Mouse (Mus musculus) retina, postnatal 7 days (tissue): ENCODE measurements at regions not wholly inside any gene's neighbourhood (a gene's known extent, or its start where the extent isn't known, plus 50 kb on each side); places are given as distances from the start of the nearest gene placed in this dataset.

ENCODE experiments used
- DNase-seq: peaks from one replicate; pipeline ENCODE4 v3.0.0-alpha.2; 2012; ENCODE audit warnings: low read depth, low spot score

DNA sequence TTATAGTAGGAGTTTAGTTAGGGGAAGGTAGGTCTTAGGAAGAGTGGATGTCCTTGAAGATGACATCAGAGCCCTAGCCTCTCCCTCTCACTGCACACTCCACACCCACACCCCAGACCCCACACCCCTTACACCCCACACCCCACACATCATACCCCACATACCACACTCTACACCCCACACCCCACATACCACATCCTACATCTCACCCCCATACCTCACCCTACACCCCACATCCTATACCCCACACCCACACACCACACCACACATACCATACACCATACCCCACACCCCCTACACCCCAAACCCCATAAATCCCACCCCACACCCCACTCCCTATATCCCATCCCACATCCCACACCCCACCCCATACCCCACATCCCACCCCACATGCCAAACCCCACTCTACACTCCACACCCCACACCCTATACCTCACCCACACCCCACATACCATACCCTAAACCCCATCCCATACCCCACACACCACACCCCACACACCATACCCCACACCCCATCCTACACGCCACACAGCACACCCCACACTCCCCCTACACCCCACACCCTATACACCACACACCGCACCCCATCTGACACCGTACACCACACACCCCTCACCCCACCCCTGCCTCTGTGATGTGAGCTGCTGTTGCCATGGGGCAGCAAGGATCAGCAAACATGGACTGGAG, 323.7 kb upstream of the G2e3 start:
- no peak for DNase-seq

GRCm38 (mm10) chr12:51018185-51018584, 329.7 kb upstream of the G2e3 start:
- DNase-seq = no peak

DNA sequence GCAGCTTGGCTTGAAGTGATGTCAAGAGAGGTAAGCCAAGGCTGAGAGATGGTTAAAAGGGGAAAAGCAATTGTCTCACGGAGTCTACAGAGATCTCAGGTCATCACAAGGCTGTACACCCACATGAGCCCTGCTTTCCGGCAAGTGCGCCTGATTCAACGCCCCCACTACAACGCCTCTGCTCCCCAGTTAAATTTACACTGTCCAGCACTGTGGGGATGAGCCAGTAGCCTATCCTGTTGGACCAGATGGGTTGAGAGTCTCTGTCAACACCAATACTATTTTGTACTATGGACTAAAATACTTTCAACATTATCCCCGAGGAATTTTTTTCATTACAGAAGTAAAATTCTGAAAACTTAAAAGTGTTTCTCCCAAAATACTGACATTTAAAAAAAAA, 331.8 kb upstream of the G2e3 start:
- DNase-seq = no peak

GRCm38 (mm10) chr12:51009644-51010043, 338.2 kb upstream of the G2e3 start:
- DNase-seq = no peak

DNA sequence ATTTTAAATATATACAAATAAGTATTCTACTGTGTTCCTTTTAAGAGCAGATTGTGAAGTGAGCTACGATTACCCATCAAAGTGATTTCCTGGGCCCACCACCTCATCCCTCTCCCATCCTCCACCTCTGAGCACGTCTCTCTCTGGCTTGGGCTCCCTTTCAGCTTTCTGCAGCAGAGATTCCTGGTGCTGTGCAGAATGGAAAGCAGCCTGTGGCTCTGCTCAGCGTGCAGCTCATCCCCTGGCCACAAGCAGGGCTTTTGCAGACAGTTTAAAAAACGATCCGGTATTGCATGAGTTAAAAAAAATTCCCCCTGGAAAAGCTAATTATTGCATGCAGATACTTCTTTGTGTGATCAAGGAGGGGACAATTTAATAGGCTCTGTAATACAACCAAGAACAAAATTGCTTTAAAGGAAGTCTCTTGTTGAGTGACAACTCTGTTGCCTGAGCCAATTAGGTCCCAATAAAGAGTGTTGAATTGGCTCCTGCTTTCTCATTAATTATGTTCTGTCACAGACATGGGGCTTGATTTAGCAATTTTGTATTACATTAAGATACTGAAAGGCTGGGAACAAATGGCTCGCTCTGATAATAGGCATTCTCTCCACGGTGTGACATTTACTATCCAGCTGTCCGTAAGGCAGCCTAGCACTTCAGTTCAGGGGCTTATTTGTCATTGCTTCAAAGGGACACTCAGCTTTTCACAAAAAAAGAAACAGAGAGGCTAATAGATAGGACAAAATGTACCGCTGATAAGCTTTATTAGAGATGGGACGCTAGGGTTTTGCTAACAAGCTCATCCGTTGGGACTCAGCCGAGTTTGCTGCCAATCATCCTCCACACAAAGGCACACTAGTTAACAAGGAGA, 345.9 kb upstream of the G2e3 start:
- DNase-seq = no peak

DNA sequence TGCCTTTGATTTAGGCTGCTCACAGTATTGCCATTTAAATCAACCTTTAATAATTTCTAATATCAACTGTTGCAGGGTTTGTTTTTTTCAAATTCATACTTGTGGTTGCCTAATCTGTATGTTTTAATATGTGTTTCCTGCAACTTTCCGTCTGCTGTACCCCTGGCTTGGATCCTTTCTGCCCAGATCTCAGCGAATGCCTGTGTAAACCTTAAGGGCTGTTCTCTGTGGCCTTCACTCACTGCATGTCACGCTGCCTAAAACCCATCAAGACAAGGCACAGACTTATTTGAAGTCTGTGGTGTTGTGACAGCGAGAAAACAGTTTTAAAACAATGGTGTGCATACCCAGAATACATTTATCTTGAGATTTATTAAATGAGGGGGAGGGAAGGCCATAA, 346.8 kb upstream of the G2e3 start:
- no peak for DNase-seq

GRCm38 (mm10) chr12:51000281-51001075, 347.4 kb upstream of the G2e3 start:
- no peak for DNase-seq

DNA sequence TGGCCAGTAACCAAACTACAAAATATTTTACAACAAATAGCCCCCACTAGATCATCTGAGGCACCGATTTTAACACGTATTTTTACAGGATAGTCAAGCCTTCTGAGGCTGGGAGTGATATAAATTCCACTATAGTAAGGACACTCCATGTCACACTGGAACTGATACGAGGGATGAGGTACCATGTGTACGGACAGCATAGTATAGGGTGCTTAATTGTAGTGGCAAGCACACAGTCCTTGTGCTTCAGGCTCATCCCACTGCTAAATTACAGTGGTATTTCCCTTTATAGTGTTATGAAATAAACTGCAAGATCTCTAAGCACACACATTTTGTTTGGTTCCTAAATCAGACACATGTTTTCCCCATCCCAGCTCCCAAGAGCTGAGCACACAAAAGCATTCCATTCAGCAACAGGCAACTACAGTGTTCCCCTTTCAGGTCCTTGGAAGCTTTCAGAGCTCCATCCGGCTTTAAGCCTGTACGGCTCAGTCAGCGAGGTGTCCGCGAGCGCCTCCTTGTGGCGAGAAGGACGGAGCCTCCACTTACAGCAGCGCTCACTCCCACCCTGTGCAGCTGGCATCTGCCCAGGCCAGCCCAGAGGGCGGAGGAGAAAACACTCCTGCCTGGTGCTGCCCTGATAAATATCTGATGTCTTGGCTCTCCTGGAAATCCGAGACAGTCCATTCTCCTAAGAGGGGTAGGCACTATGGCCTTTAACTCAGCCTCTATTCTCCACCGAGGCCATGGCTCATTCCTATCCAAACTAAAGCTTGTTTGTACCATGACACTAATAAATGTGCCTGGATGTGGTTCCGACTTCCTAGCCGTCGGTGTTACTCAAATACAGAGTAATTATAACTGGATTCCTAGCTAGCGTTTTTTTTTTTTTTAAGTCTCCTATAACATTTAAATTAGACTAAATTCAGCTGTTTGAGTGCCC, 348.3 kb upstream of the G2e3 start:
- peak; percentile 66 for DNase-seq

- no peak for DNase-seq
Measured at GRCm38 (mm10) chr12:50995664-50996063, 346.8 kb upstream of the Prkd1 start.

DNA sequence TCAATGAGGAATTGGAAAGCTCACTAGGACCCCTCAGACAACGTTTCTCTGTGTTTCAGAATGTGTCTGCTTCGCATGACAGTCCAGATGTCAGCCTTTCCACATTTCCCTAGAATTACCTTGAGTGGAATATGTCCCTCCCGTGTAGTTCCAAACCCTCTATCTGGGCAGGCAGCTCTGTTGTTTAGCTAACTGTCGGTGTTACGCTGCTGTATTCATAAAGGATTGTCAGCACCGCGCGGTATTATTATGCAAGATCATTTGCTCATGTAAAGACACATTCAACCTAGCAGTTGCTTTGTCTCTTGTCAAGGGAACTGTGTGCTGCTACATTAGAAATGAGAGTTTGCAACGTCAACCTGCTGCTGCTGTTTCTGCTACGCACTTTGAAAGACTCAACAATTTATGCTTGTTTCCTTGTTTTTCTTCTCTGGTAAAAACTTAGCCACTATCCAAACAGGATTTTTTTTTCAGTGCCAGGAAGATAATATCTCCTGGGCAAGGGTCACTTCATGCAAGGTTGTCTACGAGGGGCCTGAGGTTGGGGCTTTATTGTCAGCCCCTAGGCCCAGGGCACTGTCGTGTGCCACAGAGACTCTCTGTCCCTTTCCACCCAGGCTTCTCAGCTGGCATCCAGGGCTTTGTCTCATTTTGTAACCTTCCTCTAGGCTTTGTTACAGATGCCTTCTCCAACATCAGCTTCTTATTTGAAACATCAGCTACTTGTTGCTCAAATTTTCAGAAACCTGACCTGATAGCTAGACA, 340.8 kb upstream of the Prkd1 start:
- no peak for DNase-seq

DNA sequence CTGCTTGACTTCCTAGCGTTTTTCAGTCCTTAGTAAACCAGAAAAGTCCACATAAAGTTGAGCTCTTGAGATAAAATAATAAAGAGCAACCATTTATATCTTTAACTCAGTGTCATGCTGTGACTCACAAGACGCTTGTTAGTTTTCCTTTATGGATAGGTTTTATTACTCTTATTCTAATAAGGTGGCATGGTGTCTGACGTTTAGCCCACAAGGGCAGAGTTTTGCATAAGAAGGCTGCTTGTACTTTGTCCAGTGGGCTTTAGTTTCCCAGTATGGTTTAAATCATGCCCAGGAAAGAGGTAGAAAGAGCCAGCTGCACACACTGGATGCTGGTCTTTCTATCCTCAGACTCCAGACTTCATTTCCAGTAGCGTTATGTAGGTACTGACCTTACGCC, 332.4 kb upstream of the Prkd1 start:
- DNase-seq = no peak

DNA sequence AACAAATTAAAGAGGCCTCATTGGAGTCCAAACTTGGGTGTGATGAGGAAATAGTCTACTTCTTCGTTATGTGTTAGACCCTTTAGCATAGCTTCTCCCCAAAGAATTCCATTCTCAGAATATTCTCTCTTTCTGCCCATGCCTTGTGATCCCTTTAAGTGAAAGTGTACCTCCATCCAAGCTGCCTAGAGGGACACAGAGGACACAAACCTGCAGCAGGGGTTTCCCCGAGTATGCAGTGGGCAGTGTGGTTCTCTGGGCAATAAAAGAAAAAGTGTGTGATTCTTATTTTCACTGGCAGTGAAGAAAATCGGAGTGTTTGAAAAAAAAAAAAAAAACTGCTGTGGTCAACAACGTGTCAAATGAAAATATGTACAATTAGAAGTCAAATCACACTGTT, 331.9 kb upstream of the Prkd1 start:
- DNase-seq = no peak

- DNase-seq = no peak
Measured at GRCm38 (mm10) chr12:50970759-50971122, 321.8 kb upstream of the Prkd1 start.

DNA sequence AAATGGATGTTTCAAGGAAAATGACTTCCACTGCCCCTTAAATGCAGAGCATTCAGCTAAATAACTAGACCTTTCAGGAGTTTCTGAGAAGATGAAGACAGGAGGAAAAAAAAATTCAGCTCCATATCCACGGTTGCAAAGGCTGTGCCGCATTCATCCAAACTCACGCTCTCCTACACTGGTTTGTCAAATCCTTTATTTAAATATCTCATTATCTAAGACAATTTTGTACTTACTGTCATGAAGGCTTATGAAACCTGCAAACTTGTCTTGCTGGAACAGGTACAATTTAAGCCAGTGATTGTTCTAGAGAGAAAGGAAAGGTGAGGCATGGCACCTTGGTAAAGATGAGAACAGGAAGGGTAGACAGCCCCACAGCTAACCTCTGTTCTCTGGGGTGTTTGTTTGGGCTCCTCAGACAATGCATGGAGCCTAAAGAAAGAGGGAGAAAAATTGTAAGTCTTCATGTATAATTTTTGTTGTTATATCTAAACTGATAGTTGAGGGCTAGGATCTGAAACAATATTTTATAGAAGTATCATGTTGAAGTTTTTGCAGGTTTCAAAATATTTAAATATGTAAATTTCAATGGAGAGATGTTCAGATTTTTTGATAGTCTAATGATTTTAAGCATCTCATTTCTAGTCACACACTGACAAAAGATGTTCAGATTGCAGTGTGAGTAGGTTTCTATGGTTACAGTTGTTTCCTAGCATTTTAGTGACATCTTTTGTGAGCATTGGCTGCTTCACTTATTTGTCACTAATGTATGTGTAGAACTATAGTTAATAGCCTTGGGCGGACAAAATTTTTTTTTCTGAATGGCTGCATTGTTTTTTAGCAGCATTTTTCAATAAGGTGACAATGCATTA, 321.2 kb upstream of the Prkd1 start:
- no peak for DNase-seq

DNA sequence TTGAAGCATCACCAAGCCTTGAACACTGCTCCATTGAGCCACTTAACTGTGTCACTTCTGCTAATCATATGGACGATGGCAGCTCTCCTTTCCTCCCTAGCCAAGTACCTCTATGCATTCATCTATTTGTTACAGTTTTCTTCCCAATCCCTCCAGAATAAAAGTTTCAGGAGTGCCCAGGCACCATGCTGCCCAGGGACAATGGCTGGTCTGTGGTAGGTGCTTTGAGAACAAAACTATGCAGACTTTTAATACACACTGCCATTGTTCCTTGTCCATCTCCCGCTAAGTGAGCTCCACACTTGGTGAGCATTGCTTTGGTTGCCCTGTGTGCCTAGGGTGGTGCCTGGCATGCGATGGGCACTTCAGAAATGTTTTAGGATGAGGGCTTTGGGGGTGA, 320.5 kb upstream of the Prkd1 start:
- DNase-seq = no peak

- no peak for DNase-seq
Measured at GRCm38 (mm10) chr12:50967168-50967810, 318.4 kb upstream of the Prkd1 start.

DNA sequence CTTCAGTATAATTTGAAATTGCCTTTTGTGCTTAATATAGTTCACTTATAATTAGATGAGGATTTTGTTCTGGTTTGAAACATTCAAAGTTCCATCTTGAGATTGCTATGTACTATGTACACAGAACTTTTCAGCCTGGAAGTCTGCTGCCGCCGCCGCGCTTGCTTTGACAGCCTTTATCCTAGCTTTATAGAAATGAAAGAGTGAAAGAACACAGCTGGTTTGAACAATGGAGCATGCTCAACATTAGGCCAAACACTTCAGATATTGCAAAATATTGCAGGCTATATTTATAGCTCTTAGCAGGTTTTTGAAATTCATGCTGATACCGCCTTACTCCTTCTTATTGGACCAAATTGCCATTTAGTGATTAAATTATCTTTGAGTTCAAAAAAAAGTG, 305.1 kb upstream of the Prkd1 start:
- DNase-seq = no peak

- no peak for DNase-seq
Measured at GRCm38 (mm10) chr12:50947035-50947434, 298.1 kb upstream of the Prkd1 start.
